Mouse (Mus musculus) forebrain, embryonic 15.5 days (tissue): ENCODE data around the gene Kcnd2. TPM values are rescaled to one million over a fixed set of nuclear protein-coding genes. Genes with fewer than 3 reads are reported as not detected.

ENCODE experiments used
- ATAC-seq: fragments of 200-750 bp; cut with Nextera tagmentation; replicated peaks from 2 replicates; pipeline ENCODE4 v1.8.0; 2017; ENCODE audit warnings: mild to moderate bottlenecking, moderate TSS enrichment, moderate library complexity
- H3K27ac ChIP-seq: fragments of 300-500 bp; sonication (generic); replicated peaks from 2 replicates; pipeline ENCODE4 v1.5.1; 2015; ENCODE audit warnings: mild to moderate bottlenecking, inconsistent platforms
- H3K27me3 ChIP-seq: fragments of 300-500 bp; sonication (generic); 2 replicates; pipeline ENCODE4 v1.6.1; 2015; ENCODE audit warnings: inconsistent platforms
- H3K36me3 ChIP-seq: fragments of 300-500 bp; sonication (generic); 2 replicates; pipeline ENCODE4 v1.6.1; 2015; ENCODE audit warnings: mild to moderate bottlenecking, inconsistent platforms
- H3K4me1 ChIP-seq: fragments of 300-500 bp; sonication (generic); 2 replicates; pipeline ENCODE4 v1.6.1; 2015; ENCODE audit warnings: inconsistent platforms
- H3K4me2 ChIP-seq: fragments of 300-500 bp; sonication (generic); replicated peaks from 2 replicates; pipeline ENCODE4 v1.6.1; 2015; ENCODE audit warnings: mild to moderate bottlenecking, inconsistent platforms
- H3K4me3 ChIP-seq: fragments of 300-500 bp; sonication (generic); 2 replicates; pipeline ENCODE4 v1.5.1; 2015; ENCODE audit warnings: mild to moderate bottlenecking, inconsistent platforms
- H3K9ac ChIP-seq: fragments of 300-500 bp; sonication (generic); replicated peaks from 2 replicates; pipeline ENCODE4 v1.6.1; 2015; ENCODE audit warnings: mild to moderate bottlenecking, inconsistent platforms
- H3K9me3 ChIP-seq: fragments of 300-500 bp; sonication (generic); 2 replicates; pipeline ENCODE4 v1.6.1; 2016; ENCODE audit warnings: inconsistent platforms
- WGBS: fragments of 180-500 bp; shearing (Covaris S2); methylation state at CpG from one replicate; pipeline ENCODE4 v1.1.7; 2015; ENCODE audit warnings: mixed read lengths; 5-methylcytosine and 5-hydroxymethylcytosine counted together
- polyA plus RNA-seq: library from polyadenylated mRNA; unstranded; fragments of >200 nt; fragmentation: Nextera tagmentation; extraction: Ambion mirVana; gene quantifications from 2 replicates; pipeline ENCODE4 v1.2.1, GENCODE M21; 2015

Kcnd2 gene
- polyA plus RNA-seq, 1 experiment from 2014 or later, result 10.5 TPM

GRCm38 (mm10) chr6:21471891-21472544 lies 256.7 kb downstream of the Kcnd2 start:
- peak; percentile 79 for ATAC-seq
- WGBS, result 38% methylated on average over 1 of the region's 1 CpGs
- peaks cover 16% of the 10 kb centered on the region; the same call in 1 of the 2 replicates for H3K4me1 ChIP-seq

GRCm38 (mm10) chr6:21482714-21483113 lies 267.4 kb downstream of the Kcnd2 start:
- H3K4me2 ChIP-seq, result no peak overlapping the region
- no peaks in the 10 kb centered on the region for H3K27me3 ChIP-seq
- no peak overlapping the region for H3K27ac ChIP-seq
- H3K9ac ChIP-seq, result no peak overlapping the region
- no peaks in the 10 kb centered on the region for H3K9me3 ChIP-seq
- no peak for ATAC-seq
- 41% methylated on average over 2 of the region's 2 CpGs for WGBS
- H3K4me3 ChIP-seq, result no peak overlapping the region
- no peaks in the 10 kb centered on the region for H3K36me3 ChIP-seq
- H3K4me1 ChIP-seq, result no peaks in the 10 kb centered on the region

More at GRCm38 (mm10) chr6:21471891-21472544, 256.7 kb downstream of the Kcnd2 start:
- Histone ChIP-seq H3K9me3 (no peaks in the 10 kb centered on the region), H3K4me3 (no peak overlapping the region), H3K9ac (no peak overlapping the region), H3K4me2 (no peak overlapping the region), H3K27me3 (no peaks in the 10 kb centered on the region), H3K36me3 (no peaks in the 10 kb centered on the region), H3K27ac (no peak overlapping the region)

DNA sequence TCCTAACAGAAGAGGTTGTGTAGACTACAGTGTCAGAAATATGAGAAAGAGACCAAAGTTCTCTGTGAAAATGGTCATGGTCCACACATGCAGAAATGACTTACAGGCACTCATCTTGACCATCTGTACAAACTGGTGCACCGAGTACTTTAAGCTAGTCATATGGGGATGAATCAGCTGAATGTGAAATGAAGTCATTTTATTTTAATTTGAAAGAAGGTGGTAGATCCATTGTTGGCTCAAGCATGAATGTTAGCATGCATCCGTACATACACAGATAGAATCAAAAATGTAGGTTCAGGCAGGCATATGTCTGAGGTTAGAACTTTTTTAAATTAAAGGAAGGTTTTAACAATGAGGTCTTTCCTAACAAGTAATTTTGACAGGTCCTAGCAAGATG lies 273.2 kb downstream of the Kcnd2 start:
- 80% methylated on average over 2 of the region's 2 CpGs for WGBS
- ATAC-seq, result no peak

DNA sequence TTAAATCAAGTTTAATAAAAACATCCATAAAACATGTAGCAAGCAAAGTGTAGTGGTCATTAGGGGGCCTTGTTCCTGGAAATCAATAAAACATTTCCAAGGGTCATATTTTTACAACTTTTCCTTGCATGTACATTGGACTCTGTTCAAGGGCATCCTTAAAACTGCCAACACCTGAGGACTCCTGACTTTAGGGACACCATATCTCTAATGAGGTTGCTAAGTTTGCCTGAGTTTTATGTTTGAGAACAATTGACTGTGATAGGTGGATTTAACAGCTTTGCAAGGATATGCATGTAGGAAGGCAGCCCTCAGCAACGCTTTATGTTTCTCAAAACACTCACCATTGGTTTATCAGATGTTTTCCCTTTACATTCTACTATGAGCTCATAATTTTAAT lies 287.6 kb downstream of the Kcnd2 start:
- no peak for ATAC-seq
- no peak overlapping the region for H3K9ac ChIP-seq
- H3K27me3 ChIP-seq, result no peaks in the 10 kb centered on the region
- WGBS, result 100% methylated on average over 1 of the region's 1 CpGs
- no peaks in the 10 kb centered on the region for H3K9me3 ChIP-seq
- no peak overlapping the region for H3K27ac ChIP-seq
- H3K4me3 ChIP-seq, result no peak overlapping the region
- H3K4me1 ChIP-seq, result no peaks in the 10 kb centered on the region
- no peak overlapping the region for H3K4me2 ChIP-seq
- no peaks in the 10 kb centered on the region for H3K36me3 ChIP-seq

More for the DNA sequence above, 273.2 kb downstream of the Kcnd2 start:
- H3K36me3 ChIP-seq, result no peaks in the 10 kb centered on the region
- H3K9ac ChIP-seq, result no peak overlapping the region
- H3K4me1 ChIP-seq, result no peaks in the 10 kb centered on the region
- no peaks in the 10 kb centered on the region for H3K27me3 ChIP-seq
- no peak overlapping the region for H3K4me2 ChIP-seq
- H3K4me3 ChIP-seq, result no peak overlapping the region
- no peaks in the 10 kb centered on the region for H3K9me3 ChIP-seq
- no peak overlapping the region for H3K27ac ChIP-seq

DNA sequence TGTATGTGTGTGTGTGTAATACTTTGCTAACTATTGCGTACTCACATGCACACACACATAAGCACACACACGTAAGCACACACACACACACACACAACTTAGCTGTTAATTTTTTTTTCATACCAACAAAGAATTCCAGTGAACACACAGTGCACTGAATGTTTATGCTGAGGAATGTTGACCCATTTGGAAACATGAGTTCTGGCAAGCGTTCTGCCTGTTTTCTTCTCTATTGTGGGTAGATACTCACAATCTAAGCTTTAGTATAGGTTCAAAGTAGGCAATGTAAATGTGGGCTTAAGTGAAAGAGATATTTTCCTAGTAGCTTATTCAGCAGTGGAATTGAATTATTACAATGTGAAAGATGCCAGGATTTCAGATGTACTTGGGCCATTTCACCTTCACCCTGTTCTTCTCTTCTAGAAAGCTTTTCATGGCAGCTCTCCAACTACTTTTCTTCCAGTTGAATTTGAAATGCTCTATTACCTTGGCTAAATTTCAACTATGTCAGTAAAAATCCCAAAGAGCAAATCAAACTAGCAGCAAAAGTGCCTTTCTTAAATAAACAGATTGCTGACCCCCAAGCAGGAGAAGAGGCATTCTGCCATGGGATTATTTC lies 295.4 kb downstream of the Kcnd2 start:
- Histone ChIP-seq H3K9me3 (no peaks in the 10 kb centered on the region), H3K36me3 (no peaks in the 10 kb centered on the region), H3K4me1 (no peaks in the 10 kb centered on the region), H3K4me2 (no peak overlapping the region), H3K4me3 (no peak overlapping the region), H3K9ac (no peak overlapping the region), H3K27me3 (no peaks in the 10 kb centered on the region), H3K27ac (no peak overlapping the region)
- ATAC-seq, result no peak
- WGBS, result 72% methylated on average over 3 of the region's 3 CpGs

DNA sequence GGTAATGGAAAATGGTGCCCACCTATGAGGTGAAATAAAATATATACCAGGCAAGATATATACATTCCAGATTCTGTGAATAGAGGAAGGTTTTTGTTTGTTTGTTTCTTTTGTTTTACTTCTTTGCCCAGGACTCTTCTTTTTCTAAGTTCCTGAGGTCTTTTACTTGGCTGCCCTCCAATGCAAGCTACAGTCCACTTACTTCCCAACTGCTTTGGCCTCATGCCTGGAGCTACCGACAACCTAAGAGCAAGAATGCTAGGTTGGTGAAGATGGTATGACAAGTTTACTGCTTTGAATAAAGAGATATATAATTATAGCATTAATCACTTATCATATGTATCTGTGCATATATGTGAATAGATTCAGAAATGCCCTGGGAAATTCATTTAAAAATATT lies 305.0 kb downstream of the Kcnd2 start:
- no peak overlapping the region for H3K27ac ChIP-seq
- H3K27me3 ChIP-seq, result no peaks in the 10 kb centered on the region
- H3K4me2 ChIP-seq, result no peak overlapping the region
- no peak for ATAC-seq
- H3K9ac ChIP-seq, result no peak overlapping the region
- H3K4me3 ChIP-seq, result no peak overlapping the region
- no peaks in the 10 kb centered on the region for H3K36me3 ChIP-seq
- 62% methylated on average over 1 of the region's 1 CpGs for WGBS
- no peaks in the 10 kb centered on the region for H3K4me1 ChIP-seq
- H3K9me3 ChIP-seq, result no peaks in the 10 kb centered on the region

DNA sequence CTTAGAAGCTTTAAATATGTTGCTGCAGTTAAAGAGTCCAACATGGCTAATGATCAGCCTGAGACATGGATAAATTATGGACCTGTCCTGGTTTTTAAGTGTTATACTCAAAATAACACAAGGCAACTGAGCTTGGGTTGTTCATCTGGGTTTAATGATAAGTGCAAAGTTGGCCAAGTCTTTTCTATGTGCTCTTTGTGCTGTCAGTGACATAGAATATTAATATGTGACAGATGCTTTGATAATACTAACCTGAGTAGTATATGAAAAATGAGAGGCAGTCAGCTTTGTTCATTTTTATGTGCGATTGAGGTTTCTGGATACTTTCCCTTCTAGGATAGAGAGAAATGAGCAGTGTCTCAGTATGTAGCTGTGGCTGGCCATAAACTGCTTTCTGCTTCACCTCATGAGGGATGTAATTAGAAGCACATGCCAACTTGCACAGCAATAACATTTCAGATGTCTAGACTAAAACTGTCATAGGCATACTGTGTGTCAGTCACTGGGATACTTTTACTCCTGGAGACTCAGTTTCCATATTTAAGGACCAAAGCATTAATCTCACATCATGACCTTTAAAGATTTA lies 312.3 kb downstream of the Kcnd2 start:
- no peaks in the 10 kb centered on the region for H3K36me3 ChIP-seq
- no peak overlapping the region for H3K9ac ChIP-seq
- H3K4me1 ChIP-seq, result no peaks in the 10 kb centered on the region
- WGBS, result 91% methylated on average over 1 of the region's 1 CpGs
- no peak for ATAC-seq
- H3K9me3 ChIP-seq, result no peaks in the 10 kb centered on the region
- H3K27ac ChIP-seq, result no peak overlapping the region
- H3K4me3 ChIP-seq, result no peak overlapping the region
- no peaks in the 10 kb centered on the region for H3K27me3 ChIP-seq
- H3K4me2 ChIP-seq, result no peak overlapping the region

- Histone ChIP-seq H3K36me3 (no peaks in the 10 kb centered on the region), H3K4me1 (no peaks in the 10 kb centered on the region), H3K4me2 (no peak overlapping the region), H3K9me3 (no peaks in the 10 kb centered on the region), H3K4me3 (no peak overlapping the region), H3K9ac (no peak overlapping the region), H3K27me3 (no peaks in the 10 kb centered on the region), H3K27ac (no peak overlapping the region)
- 82% methylated on average over 2 of the region's 2 CpGs for WGBS
- ATAC-seq, result no peak
Observed at GRCm38 (mm10) chr6:21534009-21534408, 318.7 kb downstream of the Kcnd2 start.

DNA sequence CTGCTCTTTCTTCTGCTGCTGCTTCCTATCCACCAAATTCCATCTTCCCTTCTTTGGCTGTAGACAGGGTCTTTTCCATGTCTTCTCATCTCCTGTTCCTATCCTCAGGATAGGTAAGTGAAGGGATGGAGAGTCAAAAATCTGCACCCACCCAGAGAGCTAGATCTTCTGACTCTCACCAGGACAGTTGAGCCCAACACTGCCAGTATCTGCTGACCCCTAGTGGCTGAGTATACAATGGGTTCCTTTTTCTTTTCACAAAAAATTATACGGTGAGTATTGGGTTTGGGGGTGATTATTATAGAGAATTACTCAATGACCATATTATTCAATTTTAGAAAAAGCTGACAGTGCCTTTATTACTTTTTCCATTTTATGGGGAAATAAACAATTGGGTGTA lies 319.5 kb downstream of the Kcnd2 start:
- Histone ChIP-seq H3K4me3 (no peak overlapping the region), H3K27ac (no peak overlapping the region), H3K4me1 (no peaks in the 10 kb centered on the region), H3K4me2 (no peak overlapping the region), H3K9ac (no peak overlapping the region), H3K27me3 (no peaks in the 10 kb centered on the region), H3K9me3 (no peaks in the 10 kb centered on the region), H3K36me3 (no peaks in the 10 kb centered on the region)
- 31% methylated on average over 1 of the region's 1 CpGs for WGBS
- ATAC-seq, result no peak

- no peak for ATAC-seq
- no peak overlapping the region for H3K4me2 ChIP-seq
- no peaks in the 10 kb centered on the region for H3K27me3 ChIP-seq
- H3K27ac ChIP-seq, result no peak overlapping the region
- H3K4me1 ChIP-seq, result no peaks in the 10 kb centered on the region
- no peaks in the 10 kb centered on the region for H3K9me3 ChIP-seq
- no peak overlapping the region for H3K9ac ChIP-seq
- H3K4me3 ChIP-seq, result no peak overlapping the region
- H3K36me3 ChIP-seq, result no peaks in the 10 kb centered on the region
- WGBS, result 89% methylated on average over 9 of the region's 9 CpGs
Observed at GRCm38 (mm10) chr6:21551501-21551900, 336.2 kb downstream of the Kcnd2 start.

DNA sequence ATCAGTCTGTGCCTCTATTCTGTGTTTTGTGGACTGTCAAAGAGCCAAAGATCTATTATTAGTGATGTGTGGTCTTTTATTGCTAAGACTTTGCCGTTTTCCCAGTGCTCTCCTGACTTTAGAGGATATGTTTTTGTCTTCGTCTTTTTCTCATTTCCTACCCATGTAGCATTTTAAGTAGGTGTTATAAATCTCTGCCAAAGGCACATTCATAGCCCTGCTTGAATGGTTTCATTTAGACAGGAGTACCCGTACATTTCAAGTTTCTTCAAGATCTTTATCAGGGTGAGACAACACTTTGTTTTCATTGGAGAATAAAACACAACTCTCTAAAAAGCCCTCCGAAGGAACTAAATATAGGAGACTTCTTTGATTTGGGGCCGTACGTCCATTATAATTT lies 355.7 kb downstream of the Kcnd2 start:
- Histone ChIP-seq H3K4me1 (no peaks in the 10 kb centered on the region), H3K9me3 (no peaks in the 10 kb centered on the region), H3K27ac (no peak overlapping the region), H3K27me3 (no peaks in the 10 kb centered on the region), H3K4me3 (no peak overlapping the region), H3K9ac (no peak overlapping the region), H3K4me2 (no peak overlapping the region), H3K36me3 (no peaks in the 10 kb centered on the region)
- WGBS, result 47% methylated on average over 6 of the region's 6 CpGs
- ATAC-seq, result no peak

DNA sequence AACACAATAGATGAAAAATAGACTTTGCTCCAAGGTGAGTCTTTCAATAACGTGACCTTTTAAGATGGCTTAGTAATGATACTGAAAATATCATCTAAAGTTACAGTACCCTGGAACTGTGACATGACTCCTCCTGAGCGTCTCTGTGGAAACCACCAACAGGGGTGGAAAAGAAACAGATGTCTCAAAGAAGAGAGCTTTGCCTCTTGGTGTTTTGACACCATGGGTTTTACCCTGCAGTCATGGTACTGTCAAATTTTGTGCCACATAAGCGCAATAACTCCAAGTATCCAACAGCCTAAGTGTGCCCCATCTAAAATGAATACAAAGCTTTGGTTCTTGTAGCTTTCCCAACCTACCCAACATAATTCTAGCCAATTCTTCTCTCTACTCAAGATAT lies 374.9 kb downstream of the Kcnd2 start:
- H3K4me1 ChIP-seq, result peaks cover 6% of the 10 kb centered on the region
- no peak overlapping the region for H3K27ac ChIP-seq
- no peaks in the 10 kb centered on the region for H3K27me3 ChIP-seq
- H3K9ac ChIP-seq, result no peak overlapping the region
- H3K4me3 ChIP-seq, result no peak overlapping the region
- WGBS, result 65% methylated on average over 3 of the region's 3 CpGs
- H3K4me2 ChIP-seq, result no peak overlapping the region
- no peak for ATAC-seq
- H3K36me3 ChIP-seq, result no peaks in the 10 kb centered on the region
- no peaks in the 10 kb centered on the region for H3K9me3 ChIP-seq
